22 mouse cellular contexts compared by ENCODE assay signal in the genomic region with DNA sequence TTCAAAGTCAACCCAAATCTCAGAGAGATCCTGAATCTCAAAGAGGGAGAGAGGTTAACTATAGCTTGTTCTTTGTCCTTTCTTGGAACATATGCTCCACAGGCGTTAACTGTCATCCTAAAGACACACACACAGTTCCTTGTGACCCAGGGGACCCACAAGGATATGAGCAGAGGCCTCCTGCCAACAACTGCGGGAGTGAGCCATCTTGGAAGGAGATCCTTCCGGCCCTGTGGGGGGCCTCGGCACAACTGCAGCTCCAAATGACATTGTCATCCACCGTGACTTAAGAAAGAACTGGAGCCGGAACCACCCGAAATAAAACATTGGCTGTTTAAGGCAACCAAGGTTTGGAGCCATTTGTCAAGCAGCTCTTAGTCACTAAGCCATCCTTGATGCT. TPM values are rescaled to one million over a fixed set of nuclear protein-coding genes. Genes with fewer than 3 reads are reported as not detected.
DNase-seq lines count a peak whose midpoint lies in the region; ATAC-seq lines count a peak whose summit lies in the region.
"Had no signal": no experiment of that assay in that cellular context is flagged by ENCODE, and none has a peak within 500 bp of the region (broad histone marks: within the 10 kb centered on the region; RNA-seq: fewer than 3 reads in every experiment).

No protein-coding gene starts in this region.

- no peak overlapping the region for H3K4me2 ChIP-seq in lung, embryonic 15.5 days
- H3K4me2 ChIP-seq: embryonic facial prominence, embryonic 13.5 days; forebrain, embryonic 13.5 days; heart, embryonic 12.5 days; hindbrain, embryonic 13.5 days had no signal

- no peak overlapping the region for H3K9ac ChIP-seq in lung, embryonic 15.5 days
- H3K9ac ChIP-seq: embryonic facial prominence, embryonic 13.5 days; forebrain, embryonic 13.5 days; forebrain, postnatal 0 days; heart, embryonic 12.5 days; hindbrain, embryonic 13.5 days had no signal

- H3K4me3 ChIP-seq in lung, embryonic 15.5 days, result no peak overlapping the region
- H3K4me3 ChIP-seq: embryonic facial prominence, embryonic 13.5 days; forebrain, embryonic 13.5 days; heart, adult 2 months; heart, embryonic 12.5 days; hindbrain, embryonic 13.5 days had no signal

- 40% methylated on average over 7 of the region's 7 CpGs for WGBS in lung, embryonic 15.5 days

- peak overlapping the region; percentile 29; the same call in 1 of the 2 replicates for H3K27ac ChIP-seq in lung, embryonic 15.5 days
- H3K27ac ChIP-seq: embryonic facial prominence, embryonic 13.5 days; forebrain, embryonic 13.5 days; heart, adult 2 months; hindbrain, embryonic 13.5 days; hindbrain, postnatal 0 days had no signal

- peak; percentile 30 for DNase-seq in adrenal gland, adult 2 months
- no peak for DNase-seq in adrenal gland, adult 18-20 months (ENCODE audit: low spot score in 2 of 2)
- DNase-seq in heart, postnatal 10 days, result peak; percentile 15 to 20
- no peak for DNase-seq in heart, adult 9 months (ENCODE audit: low spot score in 2 of 2)
- DNase-seq in kidney, postnatal 14 days, result peak; percentile 29
- no peak for DNase-seq in kidney, adult 9 months
- no peak for DNase-seq in lung, postnatal 14 days
- DNase-seq: adrenal gland, postnatal 14 days; B cell, adult 2 months; cerebellum, adult 18-20 months; forebrain, postnatal 0 days; gastrocnemius, postnatal 14 days; heart, adult 2 months had no signal

- no peaks in the 10 kb centered on the region for H3K36me3 ChIP-seq in lung, embryonic 15.5 days
- H3K36me3 ChIP-seq: embryonic facial prominence, embryonic 13.5 days; G1E; heart, embryonic 12.5 days; hindbrain, embryonic 13.5 days had no signal

- H3K4me1 ChIP-seq in lung, embryonic 15.5 days, result no peaks in the 10 kb centered on the region
- H3K4me1 ChIP-seq: embryonic facial prominence, embryonic 13.5 days; forebrain, embryonic 13.5 days; heart, embryonic 12.5 days had no signal

- ATAC-seq in lung, embryonic 15.5 days (ENCODE audit: borderline replicate concordance, extremely low read depth, low FRiP score, low TSS enrichment), result peak; percentile 81; the same call in 1 of the 2 replicates
- ATAC-seq: CD4-positive, CD25-positive, alpha-beta regulatory T cell, adult 4 months; forebrain, embryonic 13.5 days; forebrain, postnatal 0 days; hindbrain, postnatal 0 days had no signal

- intact Hi-C loops in heart, postnatal 10 days (cut with DNase I), result no loop called here

- no peaks in the 10 kb centered on the region for H3K27me3 ChIP-seq in lung, embryonic 15.5 days
- H3K27me3 ChIP-seq: forebrain, embryonic 13.5 days had no signal

- no peaks in the 10 kb centered on the region for H3K9me3 ChIP-seq in lung, embryonic 15.5 days
- H3K9me3 ChIP-seq: embryonic facial prominence, embryonic 13.5 days; forebrain, embryonic 13.5 days; G1E; heart, embryonic 12.5 days; hindbrain, embryonic 13.5 days had no signal

RNA-seq across cellular contexts. Expression of gene Lrp3, which starts 43.0 kb away (rescaled TPM):
- total RNA-seq in adrenal gland, adult 2 months (2021), result 10 to 100 TPM; 14.9 to 22.7 TPM
- polyA plus RNA-seq in adrenal gland, adult 2 months (2012; rRNA removed), result 38.8 and 42.9 TPM in 2 replicates
- total RNA-seq in adrenal gland, adult 18-20 months (2021), result 10 to 100 TPM; 17.7 to 20.0 TPM
- 10 to 100 TPM in 1 of 2 experiments, 1 to 10 TPM in 1; 8.7 to 10.1 TPM for total RNA-seq in heart, postnatal 10 days (2021)
- polyA plus RNA-seq in lung, embryonic 15.5 days (2015; fragmentation: Nextera tagmentation; extraction: Ambion mirVana), result 7.7 and 7.9 TPM in 2 replicates
- total RNA-seq: hematopoietic stem cell, adult 5-6 weeks had no signal
- polyA plus RNA-seq: G1E had no signal

RNA-seq across cellular contexts. Expression of gene Gpatch1, which starts 59.9 kb away (rescaled TPM):
- total RNA-seq in adrenal gland, adult 2 months (2021), result 10 to 100 TPM; 16.9 to 17.2 TPM
- 1.8 and 2.9 TPM in 2 replicates for polyA plus RNA-seq in adrenal gland, adult 2 months (2012; rRNA removed)
- total RNA-seq in adrenal gland, adult 18-20 months (2021), result 10 to 100 TPM; 15.4 to 16.7 TPM
- 10 to 100 TPM in 1 of 2 experiments, 1 to 10 TPM in 1; 9.2 to 12.1 TPM for total RNA-seq in heart, postnatal 10 days (2021)
- polyA plus RNA-seq in lung, embryonic 15.5 days (2015; fragmentation: Nextera tagmentation; extraction: Ambion mirVana), result 14.2 and 15.7 TPM in 2 replicates

Comparison
In these comparisons a context has a peak if more than half of its experiments do, and no peak if none do; other contexts are left out.
1. DNase-seq: peak in adrenal gland, adult 2 months (single experiment), heart, postnatal 10 days (2 of 2) and kidney, postnatal 14 days (single experiment); none in adrenal gland, adult 18-20 months (0 of 2), heart, adult 9 months (0 of 2), kidney, adult 9 months (single experiment) and lung, postnatal 14 days (single experiment).